Mouse (Mus musculus): ENCODE results near the gene Itpr1.

DNA sequence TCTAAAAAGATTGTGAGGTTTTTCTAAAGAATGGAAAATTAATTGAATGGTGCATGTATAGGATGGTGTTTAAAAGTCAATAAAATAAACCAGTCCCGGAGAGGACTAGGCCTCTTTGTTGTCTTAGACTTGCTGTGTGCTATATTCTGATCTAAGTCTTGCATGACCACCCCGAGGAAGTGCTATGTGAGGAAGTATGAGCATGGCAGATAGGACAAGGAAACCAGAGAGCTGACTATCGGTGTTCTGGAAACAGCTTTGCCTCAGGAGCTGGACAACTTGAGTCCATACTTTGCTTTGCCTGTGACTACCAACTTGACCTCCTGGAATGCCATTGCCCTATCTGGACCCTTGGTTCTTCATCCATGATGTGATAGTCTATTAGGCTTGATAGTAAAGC is 48.6 kb downstream of the Itpr1 start:
- TF ChIP-seq CTCF (IDR thresholded peaks at IDR 0.05; ENCODE audit: low read depth, low read length) (no peak), TAL1 (conservative IDR thresholded peaks at IDR 0.05; ENCODE audit: low read depth, low read length) (no peak)
